Mouse (Mus musculus): ENCODE measurements around the gene Gm8439.

DNA sequence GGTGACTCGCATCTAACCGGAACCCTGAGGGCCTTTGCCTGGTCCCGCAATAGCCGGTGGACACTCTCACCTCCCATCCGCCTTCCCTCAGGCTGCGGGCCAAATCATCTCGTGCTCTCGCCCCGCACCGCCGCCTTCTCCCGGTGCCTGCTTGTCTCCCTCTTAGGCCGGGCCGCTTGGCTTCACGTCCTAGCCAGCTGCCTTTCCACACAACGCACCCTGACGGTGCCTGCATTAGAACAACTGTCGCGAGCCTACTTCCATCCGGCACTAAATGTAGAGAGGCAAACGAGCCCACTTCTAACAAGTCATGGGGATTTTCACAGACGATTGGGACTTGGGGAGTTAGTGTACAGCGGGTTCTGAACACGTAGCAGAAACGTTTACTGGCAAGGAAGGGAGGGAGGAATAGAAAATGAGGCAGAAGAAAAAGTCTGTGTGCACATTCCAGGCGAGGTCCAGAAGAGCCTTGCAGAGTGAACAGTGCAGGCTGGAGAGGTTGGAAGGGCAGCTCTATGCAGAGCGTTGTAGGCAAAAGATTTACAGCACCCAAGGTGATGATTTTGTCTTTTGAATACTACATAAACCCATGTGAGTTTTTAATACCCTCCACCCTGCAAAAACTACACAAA lies 18.0 kb upstream of the Gm8439 start:
- TF ChIP-seq CTCF (IDR thresholded peaks at IDR 0.05; ENCODE audit: borderline replicate concordance, insufficient read depth, low read length) = no peak
- 0 out of 2 replicates have a peak, but pooled peaks have one; percentile 48 for TF ChIP-seq POLR2A (IDR thresholded peaks at IDR 0.05; ENCODE audit: low read depth, low read length)
